Mouse (Mus musculus) E14TG2a.4 (cell line): ENCODE data around the gene Elof1.
A peak's percentile ranks its signal among the peaks of the same experiment; 100 is the strongest.

Experiments used
- H3K27me3 ChIP-seq: 2 replicates; pipeline ENCODE4 v1.6.1; 2014; ENCODE audit warnings: low read length, control low read depth; ENCODE audit not compliant: insufficient read depth
- H3K36me3 ChIP-seq: 2 replicates; pipeline ENCODE4 v1.6.1; 2014; ENCODE audit warnings: low read length, control low read depth; ENCODE audit not compliant: insufficient read depth
- H3K4me1 ChIP-seq: replicated peaks from 2 replicates; pipeline ENCODE4 v1.6.1; 2014; ENCODE audit warnings: low read depth, low read length, control low read depth
- H3K4me3 ChIP-seq: replicated peaks from 2 replicates; pipeline ENCODE4 v1.5.1; 2014; ENCODE audit warnings: mild to moderate bottlenecking, low read length
- H3K9me3 ChIP-seq: 2 replicates; pipeline ENCODE4 v1.6.1; 2014; ENCODE audit warnings: low read length, control low read depth
- CTCF ChIP-seq: conservative IDR thresholded peaks from 2 replicates; pipeline ENCODE4 v1.5.1; 2014; ENCODE audit warnings: low read length
- NANOG ChIP-seq: IDR thresholded peaks from 2 replicates; pipeline ENCODE4 v1.6.1; 2014; ENCODE audit warnings: borderline replicate concordance, low read length, mixed read lengths
- POU5F1 ChIP-seq: IDR thresholded peaks from 2 replicates; pipeline ENCODE4 v1.6.1; 2014; ENCODE audit warnings: low read length, borderline replicate concordance

The Elof1 gene

GRCm38 (mm10) chr9:22139746-22140145 is 22.8 kb upstream of the Elof1 start:
- Histone ChIP-seq H3K27me3 (peaks cover 24% of the 10 kb centered on the region), H3K36me3 (no peaks in the 10 kb centered on the region), H3K9me3 (peaks cover 20% of the 10 kb centered on the region), H3K4me3 (no peak overlapping the region), H3K4me1 (peaks cover 35% of the 10 kb centered on the region)
- TF ChIP-seq CTCF, result no peak
- TF ChIP-seq POU5F1, result no peak
- TF ChIP-seq NANOG, result no peak

GRCm38 (mm10) chr9:22138480-22138879 is 21.5 kb upstream of the Elof1 start:
- Histone ChIP-seq H3K4me3 (no peak overlapping the region), H3K9me3 (peaks cover 20% of the 10 kb centered on the region), H3K27me3 (peaks cover 25% of the 10 kb centered on the region), H3K4me1 (peaks cover 39% of the 10 kb centered on the region), H3K36me3 (no peaks in the 10 kb centered on the region)
- peak; percentile 88 for TF ChIP-seq CTCF
- no peak for TF ChIP-seq NANOG

- peaks cover 52% of the 10 kb centered on the region for H3K4me1 ChIP-seq
- H3K9me3 ChIP-seq, result peaks cover 20% of the 10 kb centered on the region
- 0 out of 2 replicates have a peak overlapping the region, but pooled peaks have one; percentile 5 for H3K4me3 ChIP-seq
- H3K36me3 ChIP-seq, result no peaks in the 10 kb centered on the region
- peaks cover 37% of the 10 kb centered on the region for H3K27me3 ChIP-seq
- peak; percentile 78; the same call in 1 of the 2 replicates for TF ChIP-seq NANOG
- no peak for TF ChIP-seq CTCF
Observed at GRCm38 (mm10) chr9:22136765-22137547, 20.0 kb upstream of the Elof1 start.

GRCm38 (mm10) chr9:22135644-22136390 is 18.8 kb upstream of the Elof1 start, which contains the start of gene Acp5:
TSS of gene Acp5 (minus strand) at chr9:22135711.
- Histone ChIP-seq H3K36me3 (no peaks in the 10 kb centered on the region), H3K4me3 (no peak within 1 kb of the TSS), H3K9me3 (peaks cover 20% of the 10 kb centered on the region), H3K27me3 (peaks cover 39% of the 10 kb centered on the region), H3K4me1 (peaks cover 62% of the 10 kb centered on the region)
- TF ChIP-seq NANOG (no peak), POU5F1 (no peak), CTCF (no peak)

GRCm38 (mm10) chr9:22134988-22135643 is 18.1 kb upstream of the Elof1 start:
- no peaks in the 10 kb centered on the region for H3K36me3 ChIP-seq
- H3K4me1 ChIP-seq, result peaks cover 69% of the 10 kb centered on the region
- H3K27me3 ChIP-seq, result peaks cover 42% of the 10 kb centered on the region
- H3K9me3 ChIP-seq, result peaks cover 18% of the 10 kb centered on the region
- no peak for TF ChIP-seq CTCF
- no peak for TF ChIP-seq POU5F1
- no peak for TF ChIP-seq NANOG
- no peak overlapping the region for H3K4me3 ChIP-seq

- Histone ChIP-seq H3K27me3 (peaks cover 49% of the 10 kb centered on the region), H3K36me3 (peaks cover 6% of the 10 kb centered on the region), H3K9me3 (peaks cover 10% of the 10 kb centered on the region), H3K4me3 (no peak overlapping the region), H3K4me1 (peaks cover 77% of the 10 kb centered on the region)
- TF ChIP-seq CTCF, result no peak
- no peak for TF ChIP-seq POU5F1
- TF ChIP-seq NANOG, result no peak
Observed at GRCm38 (mm10) chr9:22134246-22134890, 17.4 kb upstream of the Elof1 start.

GRCm38 (mm10) chr9:22132220-22132619 is 15.2 kb upstream of the Elof1 start:
- TF ChIP-seq NANOG (no peak), POU5F1 (no peak), CTCF (no peak)
- Histone ChIP-seq H3K36me3 (peaks cover 20% of the 10 kb centered on the region), H3K4me3 (peak overlapping the region; percentile 83), H3K27me3 (peaks cover 59% of the 10 kb centered on the region), H3K9me3 (no peaks in the 10 kb centered on the region), H3K4me1 (peaks cover 78% of the 10 kb centered on the region)

GRCm38 (mm10) chr9:22131226-22131981 is 14.4 kb upstream of the Elof1 start:
- peak overlapping the region; percentile 83 for H3K4me3 ChIP-seq
- TF ChIP-seq NANOG, result no peak
- no peak for TF ChIP-seq CTCF
- no peak for TF ChIP-seq POU5F1
- peaks cover 59% of the 10 kb centered on the region for H3K27me3 ChIP-seq
- no peaks in the 10 kb centered on the region for H3K9me3 ChIP-seq
- peaks cover 27% of the 10 kb centered on the region for H3K36me3 ChIP-seq
- H3K4me1 ChIP-seq, result peaks cover 78% of the 10 kb centered on the region
